Mouse (Mus musculus): ENCODE measurements at regions not wholly inside any gene's neighbourhood (a gene's known extent, or its start where the extent isn't known, plus 50 kb on each side); places are given as distances from the start of the nearest gene placed in this dataset.

DNA sequence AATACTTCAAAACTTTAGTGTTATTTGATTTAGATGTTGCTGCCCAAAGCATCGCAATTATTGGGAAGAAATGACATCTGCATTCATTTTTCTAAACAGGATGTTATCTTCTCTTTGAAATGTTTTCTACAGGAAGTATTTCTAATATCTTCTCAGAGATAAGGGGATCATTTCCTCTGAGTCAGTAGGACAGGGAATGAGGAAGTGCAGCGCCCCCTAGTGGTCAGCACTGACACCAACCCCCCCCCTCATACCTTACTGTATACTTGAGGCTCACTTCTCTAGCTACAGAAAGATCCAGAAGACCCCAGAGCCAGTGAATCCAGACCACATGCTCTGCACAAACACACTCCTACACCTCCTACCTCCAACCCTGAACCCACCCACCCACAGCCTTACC, 308.1 kb upstream of the Tmem132c start:
- no peak for DNase-seq (ENCODE audit: low read depth, low spot score)

DNA sequence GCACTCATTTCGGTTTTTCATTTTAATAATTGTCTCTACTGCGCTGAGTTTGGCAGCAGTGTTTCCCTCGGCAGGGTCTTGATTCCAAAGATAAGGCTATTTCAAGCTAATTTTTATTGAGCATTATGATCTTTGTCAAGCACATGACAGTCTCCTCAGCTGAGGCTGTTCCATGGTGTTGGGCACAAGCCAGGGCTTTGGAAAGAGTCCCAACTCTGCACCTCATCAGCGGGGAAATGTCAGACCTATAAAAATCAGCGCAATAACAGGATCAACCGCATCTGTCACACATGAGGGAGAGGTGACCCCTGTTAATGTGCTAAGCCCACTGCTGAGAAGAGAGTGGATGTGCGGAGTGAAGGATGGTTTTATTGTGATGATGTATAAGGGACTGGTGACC, 296.7 kb upstream of the Tmem132c start:
- no peak for DNase-seq (ENCODE audit: low read depth, low spot score)

DNA sequence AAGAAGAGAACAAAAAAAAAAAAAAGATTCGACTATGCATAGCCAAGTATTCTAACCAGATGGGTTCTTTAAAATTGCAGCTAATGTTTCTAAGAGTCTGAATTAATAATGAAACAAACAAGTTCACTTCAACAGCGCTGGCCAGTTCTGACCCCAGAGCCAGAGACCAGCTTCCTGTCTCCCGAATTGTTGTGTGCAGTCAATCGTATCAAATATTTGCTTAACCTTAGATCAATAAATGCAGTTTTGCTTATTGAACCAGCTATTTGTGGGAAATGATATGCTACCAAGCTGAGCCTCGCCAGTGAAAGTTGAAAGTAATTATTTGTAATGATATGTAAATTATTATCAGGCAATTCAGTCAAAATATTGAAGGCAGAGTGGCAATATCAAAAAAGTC, 287.4 kb upstream of the Tmem132c start:
- no peak for DNase-seq (ENCODE audit: low read depth, low spot score)

DNA sequence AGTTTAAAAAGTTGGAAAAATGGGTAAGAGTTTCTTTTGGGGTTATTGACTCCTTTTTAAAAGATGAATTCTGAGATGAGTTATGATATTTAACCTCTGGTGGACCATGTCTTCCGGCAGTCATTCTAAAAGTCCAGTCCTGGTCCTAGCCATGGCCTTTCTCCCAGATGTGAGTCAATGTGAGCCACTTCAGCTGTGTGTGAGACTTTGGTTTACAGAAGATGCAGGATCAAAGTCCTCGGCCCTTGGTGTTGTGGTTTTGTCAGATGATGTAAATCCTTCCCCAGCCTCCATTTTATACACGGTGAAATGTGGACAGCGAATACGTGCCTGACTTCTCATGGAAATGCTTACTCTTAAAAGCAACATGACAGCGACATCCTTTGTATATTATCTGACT, 287.0 kb upstream of the Tmem132c start:
- DNase-seq (ENCODE audit: low read depth, low spot score): no peak

DNA sequence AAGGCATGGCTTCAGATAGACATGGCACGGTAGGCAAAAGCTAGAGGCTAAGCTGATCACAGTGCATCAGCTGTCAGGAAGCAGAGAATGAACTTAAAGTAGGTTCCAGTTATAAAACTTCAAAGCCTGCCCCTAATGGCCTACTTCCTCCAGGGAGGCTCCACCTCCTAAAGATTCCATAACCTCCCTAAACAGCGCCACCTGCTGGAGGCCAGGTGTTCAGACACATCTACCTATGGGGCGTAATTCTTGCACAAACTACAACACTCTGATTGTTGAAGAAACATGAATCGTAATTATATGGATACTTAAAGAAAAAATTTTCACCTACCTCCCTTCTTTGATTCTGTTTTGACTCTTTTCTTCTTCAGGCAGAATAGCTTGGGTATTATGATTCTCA, 277.0 kb upstream of the Tmem132c start:
- no peak for DNase-seq (ENCODE audit: low read depth, low spot score)

DNA sequence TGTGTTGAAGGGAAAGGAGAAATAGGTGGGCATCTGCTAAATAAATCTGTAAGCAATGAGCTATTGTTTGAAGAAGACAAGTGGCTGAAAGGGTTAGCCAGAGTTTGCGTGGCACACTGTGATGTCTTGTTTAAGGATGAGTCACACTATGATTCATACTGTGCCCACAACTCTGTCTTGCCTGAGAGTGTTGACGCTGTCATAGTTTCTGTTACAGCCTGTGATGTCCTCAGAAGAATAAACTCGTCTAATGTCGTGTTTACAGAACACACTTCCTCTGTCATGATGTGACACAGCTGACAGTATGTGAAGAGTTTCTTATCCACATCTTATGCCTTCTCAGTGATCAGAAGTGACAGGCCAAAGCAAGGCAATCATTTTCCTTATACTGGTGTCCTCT, 274.5 kb upstream of the Tmem132c start:
- DNase-seq (ENCODE audit: low read depth, low spot score): no peak

DNA sequence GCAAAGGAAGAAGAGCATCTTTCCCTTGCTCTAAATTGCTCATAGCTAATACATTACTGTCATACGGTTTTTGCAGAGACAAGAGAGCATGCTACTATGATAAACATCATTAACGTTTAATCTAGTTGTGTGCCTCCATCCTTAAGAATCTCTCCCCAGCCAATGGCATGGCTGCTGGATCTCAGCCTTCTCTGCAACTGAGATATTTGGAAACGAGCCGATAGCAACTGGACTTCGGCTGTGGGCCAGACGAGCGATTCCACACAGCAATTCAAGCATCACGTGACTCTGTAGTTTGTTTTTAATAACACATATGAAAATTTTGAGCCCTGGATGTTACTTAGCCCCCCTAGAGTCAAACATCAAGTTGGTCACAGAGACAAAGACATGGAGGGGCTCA, 272.2 kb upstream of the Tmem132c start:
- DNase-seq (ENCODE audit: low read depth, low spot score): no peak

DNA sequence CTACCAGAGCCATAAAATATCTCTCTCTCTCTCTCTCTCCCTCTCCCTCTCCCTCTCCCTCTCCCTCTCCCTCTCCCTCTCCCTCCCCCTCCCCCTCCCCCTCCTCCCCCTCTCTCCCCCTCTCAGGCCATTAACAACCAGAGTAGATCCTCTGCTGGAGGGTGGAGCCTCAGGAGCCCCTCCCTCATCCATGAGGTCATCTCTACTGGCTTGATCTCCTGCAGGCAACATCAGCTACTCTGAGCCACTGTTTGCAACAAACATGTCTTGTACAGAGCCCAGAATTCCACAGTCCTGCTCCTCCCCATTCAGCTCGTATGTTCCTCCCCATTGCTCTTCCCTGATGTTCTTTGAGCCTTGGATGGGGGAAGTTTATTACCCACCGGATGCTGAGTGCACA, 270.3 kb upstream of the Tmem132c start:
- no peak for DNase-seq (ENCODE audit: low read depth, low spot score)

DNA sequence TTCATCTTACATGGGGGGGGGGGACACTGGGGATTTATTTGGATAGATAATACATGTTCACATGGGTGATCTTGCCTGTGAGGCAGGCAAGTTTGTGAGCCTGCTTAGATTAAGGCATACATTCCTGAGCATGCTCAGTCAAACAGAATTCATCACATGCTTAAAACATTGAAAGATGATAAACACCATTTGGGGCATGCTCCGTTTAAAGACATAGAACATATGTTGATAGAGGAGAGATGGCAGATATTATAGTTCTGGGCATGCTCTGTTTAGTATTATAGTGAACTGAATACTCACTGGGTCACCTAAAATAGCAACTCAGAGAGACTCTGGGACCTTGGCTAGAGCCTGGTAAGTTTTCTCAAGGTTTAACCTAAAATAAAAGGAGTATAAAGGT, 269.6 kb upstream of the Tmem132c start:
- no peak for DNase-seq (ENCODE audit: low read depth, low spot score)

DNA sequence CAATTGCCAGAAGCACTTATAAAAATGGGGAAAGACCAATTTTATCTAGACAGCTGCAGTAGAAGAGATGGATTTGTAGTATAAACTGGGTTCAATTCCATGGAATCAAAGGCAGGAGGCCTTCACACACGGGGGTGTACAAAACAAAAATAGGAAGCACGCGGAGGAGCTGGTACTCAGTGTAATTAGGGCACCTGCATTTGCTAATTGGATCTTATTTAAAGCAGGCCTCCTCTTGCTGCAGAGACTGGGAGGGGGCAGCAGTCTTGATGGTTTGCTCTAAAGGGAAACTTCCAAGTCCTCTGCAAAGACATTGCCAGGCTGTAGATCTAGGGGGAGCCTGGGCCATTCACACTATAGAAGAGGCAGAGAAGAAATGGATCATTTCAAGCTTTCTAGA, 268.2 kb upstream of the Tmem132c start:
- DNase-seq (ENCODE audit: low read depth, low spot score): no peak

DNA sequence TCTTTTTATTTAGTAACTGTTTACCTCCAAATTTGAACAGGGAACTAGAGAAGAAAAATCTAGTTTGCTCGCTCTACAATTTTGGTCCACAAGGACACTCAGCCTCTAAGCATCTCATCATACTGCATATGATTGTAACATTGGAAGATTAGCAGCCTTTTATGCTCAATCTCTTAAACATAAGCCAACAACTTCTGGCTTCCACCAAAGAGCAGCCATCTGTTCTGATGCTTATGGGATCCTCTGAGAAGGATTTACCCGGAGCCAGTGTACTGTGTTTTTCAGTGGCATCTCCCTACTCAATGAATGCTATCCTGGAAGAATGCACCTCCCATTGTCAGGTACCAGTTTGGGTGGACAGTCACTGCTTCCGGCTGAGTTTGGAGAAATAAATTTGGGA, 267.0 kb upstream of the Tmem132c start:
- no peak for DNase-seq (ENCODE audit: low read depth, low spot score)

DNA sequence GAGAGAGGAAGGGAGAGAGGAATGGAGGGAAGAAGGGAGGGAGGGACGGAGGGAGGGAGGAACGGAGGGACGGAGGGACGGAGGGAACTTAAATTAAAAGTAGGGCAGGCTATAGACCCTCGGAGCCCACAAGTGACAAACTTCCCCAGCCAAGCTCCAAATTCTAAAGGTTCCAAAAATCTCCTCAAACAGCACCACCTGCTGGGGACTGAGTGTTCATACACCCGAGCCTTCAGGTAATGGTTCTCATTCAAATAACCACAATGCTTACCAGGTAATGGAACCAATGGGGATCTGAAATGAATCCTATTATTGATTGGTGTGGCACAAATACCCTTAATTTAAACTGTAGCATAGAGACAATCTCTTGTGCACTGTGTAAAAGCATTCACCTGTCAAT, 246.0 kb upstream of the Tmem132c start:
- no peak for DNase-seq (ENCODE audit: low read depth, low spot score)

DNA sequence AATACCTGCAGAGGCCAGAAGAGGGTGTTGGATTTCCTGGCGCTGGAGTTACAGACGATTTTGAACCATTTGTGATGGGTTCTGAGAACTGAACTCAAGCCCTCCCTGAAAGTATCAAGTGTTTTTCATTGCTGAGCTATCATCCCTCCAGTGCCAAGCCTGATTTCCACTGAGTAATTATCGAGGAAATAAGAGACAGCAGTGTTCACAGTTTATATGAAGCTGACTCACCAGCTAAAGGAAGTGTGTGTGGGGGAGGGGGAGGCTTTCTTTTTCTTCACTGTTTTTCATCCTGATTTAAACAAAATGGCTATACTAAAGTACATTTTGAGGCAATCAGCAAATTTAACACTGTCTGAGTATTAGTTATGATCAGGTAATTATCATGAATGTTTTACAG, 227.4 kb upstream of the Tmem132c start:
- DNase-seq (ENCODE audit: low read depth, low spot score): no peak

DNA sequence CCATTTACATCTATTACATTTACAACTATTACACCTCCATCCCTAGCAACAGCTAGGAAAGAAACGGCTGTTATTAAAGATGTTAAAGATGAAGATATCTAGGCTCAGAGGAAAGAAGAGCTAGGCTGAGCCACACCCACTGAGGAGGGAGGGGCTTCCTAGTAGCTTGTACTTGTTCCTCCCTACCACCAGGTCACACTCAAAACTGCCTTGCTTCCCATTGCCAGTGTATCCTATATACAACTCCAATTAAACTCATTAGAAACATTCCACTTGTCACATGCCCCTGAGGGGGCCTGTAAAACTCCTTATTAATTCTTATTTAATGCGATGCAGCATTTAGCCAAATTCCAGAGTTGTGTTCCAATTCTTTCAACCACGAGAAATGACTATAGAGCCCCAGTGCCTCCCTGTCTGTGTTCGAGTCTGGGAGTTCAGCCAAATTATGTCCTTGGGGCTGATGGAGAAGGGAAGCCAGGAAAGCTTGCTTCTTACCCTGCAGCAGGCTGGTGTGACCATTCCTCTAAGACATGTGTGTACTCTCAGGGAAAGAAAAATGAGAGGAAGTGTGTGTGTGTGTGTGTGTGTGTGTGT, 225.0 kb upstream of the Tmem132c start:
- DNase-seq (ENCODE audit: low read depth, low spot score): no peak

DNA sequence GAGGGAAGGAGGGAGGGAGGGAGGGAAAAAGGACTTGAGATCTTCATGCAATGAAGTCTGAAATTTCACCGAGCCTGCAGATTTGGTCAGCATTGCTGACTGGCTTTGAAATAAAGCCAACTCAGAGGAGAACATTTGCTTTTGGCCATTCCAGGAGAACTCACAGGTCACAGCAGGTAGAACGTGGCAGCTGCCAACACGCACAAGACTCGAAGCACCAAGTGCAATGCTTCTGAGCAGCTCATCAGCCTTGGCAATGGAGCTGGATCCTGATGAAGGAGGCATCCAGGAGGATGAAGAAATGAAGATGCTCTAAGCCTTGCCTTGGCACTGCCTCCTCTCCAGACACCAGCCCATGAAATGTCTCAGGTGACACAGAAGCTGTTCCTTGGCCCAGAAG, 223.6 kb upstream of the Tmem132c start:
- no peak for DNase-seq (ENCODE audit: low read depth, low spot score)

DNA sequence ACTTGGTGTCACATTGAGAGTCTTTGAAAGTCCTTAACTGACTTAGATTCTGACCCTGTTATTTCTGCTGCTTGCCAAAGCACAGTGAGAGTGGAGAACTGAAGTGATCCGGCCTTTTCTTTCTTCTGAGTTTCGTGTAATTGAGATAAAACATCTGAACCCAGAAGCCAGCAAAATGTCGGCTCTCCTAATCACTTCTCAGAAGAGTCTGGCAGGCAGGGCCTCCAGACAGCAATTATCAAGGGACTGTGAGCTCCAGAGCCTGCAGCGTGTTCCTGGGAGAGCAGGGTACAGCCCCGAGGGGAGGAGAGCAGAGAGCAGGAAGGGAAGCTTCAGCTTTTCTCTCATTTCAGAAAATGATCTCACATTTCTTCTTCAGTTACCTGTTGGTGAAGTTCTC, 205.1 kb upstream of the Tmem132c start:
- DNase-seq (ENCODE audit: low read depth, low spot score): no peak

DNA sequence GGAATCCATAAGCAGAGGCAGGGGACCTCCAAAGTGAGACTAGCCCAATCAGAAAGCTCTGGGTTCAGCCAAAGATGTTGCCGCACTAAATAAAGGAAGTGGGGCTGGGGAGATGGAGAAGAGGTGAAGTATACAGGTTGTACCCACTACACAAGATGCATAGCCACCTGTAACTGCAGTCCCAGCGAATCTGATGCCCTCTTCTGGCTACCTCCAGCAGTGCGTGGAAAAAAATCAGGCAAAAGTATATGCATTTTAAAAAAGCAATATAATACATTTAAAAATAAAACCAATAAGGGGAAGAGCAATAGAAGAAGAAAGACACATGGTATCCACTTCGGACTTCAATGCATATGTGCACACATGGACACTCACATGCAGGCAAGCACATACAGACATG, 183.8 kb upstream of the Tmem132c start:
- DNase-seq (ENCODE audit: low read depth, low spot score): no peak

DNA sequence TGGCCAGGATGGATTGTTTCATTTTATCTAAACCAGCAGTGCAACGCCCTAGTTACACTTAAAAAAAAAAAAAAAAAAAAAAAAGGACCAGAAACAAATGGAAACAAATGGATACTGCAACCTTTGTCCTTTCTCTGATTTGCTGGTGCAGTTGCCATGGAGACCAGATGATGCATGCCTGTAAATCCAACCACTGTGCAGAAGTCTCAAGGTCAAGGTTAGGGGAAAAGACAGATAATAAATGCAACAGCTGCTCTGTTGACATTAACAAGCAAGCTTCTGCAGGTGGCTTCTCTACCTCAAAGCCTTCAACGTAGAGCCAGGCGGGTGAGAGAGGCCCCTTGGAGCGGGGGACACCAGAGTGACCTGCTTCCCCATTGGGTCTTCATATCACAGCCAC, 167.3 kb upstream of the Tmem132c start:
- DNase-seq (ENCODE audit: low read depth, low spot score): no peak

All from CD4-positive, CD25-positive, alpha-beta regulatory T cell, adult 2 months (primary cell).